Mouse (Mus musculus) erythroblast, embryonic 14.5 days (primary cell): ENCODE measurements around the gene Fam83g. TPM values are rescaled to one million over a fixed set of nuclear protein-coding genes. Genes with fewer than 3 reads are reported as not detected.

ENCODE experiments used
- H3K27me3 ChIP-seq: 2 replicates; pipeline ENCODE4 v1.6.1; 2012; ENCODE audit warnings: inconsistent platforms; ENCODE audit not compliant: control insufficient read depth
- H3K36me3 ChIP-seq: 2 replicates; pipeline ENCODE4 v1.6.1; 2012; ENCODE audit warnings: mild to moderate bottlenecking, inconsistent platforms; ENCODE audit not compliant: control insufficient read depth
- H3K4me1 ChIP-seq: 2 replicates; pipeline ENCODE4 v1.6.1; 2012; ENCODE audit warnings: inconsistent platforms; ENCODE audit not compliant: control insufficient read depth
- H3K4me3 ChIP-seq: replicated peaks from 2 replicates; pipeline ENCODE3; 2012; ENCODE audit warnings: moderate library complexity, mild to moderate bottlenecking, inconsistent platforms
- H3K9me3 ChIP-seq: 2 replicates; pipeline ENCODE4 v1.6.1; 2012; ENCODE audit warnings: low read length, inconsistent platforms, mixed read lengths; ENCODE audit not compliant: control insufficient read depth
- GATA1 ChIP-seq: IDR thresholded peaks from 2 replicates; pipeline ENCODE4 v1.6.1; 2012; ENCODE audit warnings: low read length, inconsistent platforms, mixed read lengths
- TAL1 ChIP-seq: IDR thresholded peaks from 3 replicates; pipeline ENCODE4 v1.6.1; 2012; ENCODE audit warnings: low read length, inconsistent platforms, mixed read lengths
- polyA plus RNA-seq: library from polyadenylated mRNA; stranded (reverse); fragments of >175 nt; gene quantifications from 2 replicates; pipeline ENCODE4 v1.2.3, GENCODE M21; 2012

Gene Fam83g
- polyA plus RNA-seq, 1 experiment: 1.7 TPM

GRCm38 (mm10) chr11:61679091-61679866, 4.6 kb upstream of the Fam83g start:
- TF ChIP-seq GATA1: no peak
- TF ChIP-seq TAL1: no peak
- no peaks in the 10 kb centered on the region for H3K9me3 ChIP-seq
- no peaks in the 10 kb centered on the region for H3K36me3 ChIP-seq
- peaks cover 16% of the 10 kb centered on the region for H3K4me1 ChIP-seq
- H3K4me3 ChIP-seq: no peak overlapping the region
- H3K27me3 ChIP-seq: peaks cover 20% of the 10 kb centered on the region

- Histone ChIP-seq H3K4me3 (peak overlapping the region; percentile 77), H3K36me3 (peaks cover 34% of the 10 kb centered on the region), H3K4me1 (peaks cover 70% of the 10 kb centered on the region), H3K9me3 (no peaks in the 10 kb centered on the region), H3K27me3 (peaks cover 22% of the 10 kb centered on the region)
- no peak for TF ChIP-seq TAL1
- TF ChIP-seq GATA1: no peak
These were observed 1.3 kb downstream of the Fam83g start for GRCm38 (mm10) chr11:61685119-61685725.

DNA sequence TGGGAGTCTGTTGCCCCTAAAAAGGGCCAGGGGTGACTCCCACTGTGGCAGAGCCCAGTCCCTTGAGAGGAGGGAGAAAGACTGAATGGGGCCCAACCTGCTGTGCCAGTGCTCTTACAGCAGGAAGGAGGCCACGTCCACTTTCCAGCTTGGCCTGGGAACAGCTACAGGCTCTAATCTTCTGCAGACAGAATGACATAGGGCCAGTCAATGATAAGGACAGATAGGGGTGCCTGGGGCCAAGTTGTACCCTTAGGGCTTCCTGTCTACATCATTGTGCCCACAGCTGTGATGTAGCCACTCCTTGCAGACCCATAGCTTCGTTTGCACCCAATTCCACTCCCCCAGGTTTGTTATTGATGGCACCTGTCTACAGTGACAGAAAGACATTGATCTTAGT, 2.2 kb downstream of the Fam83g start:
- Histone ChIP-seq H3K4me3 (peak overlapping the region; percentile 77), H3K36me3 (peaks cover 34% of the 10 kb centered on the region), H3K27me3 (peaks cover 17% of the 10 kb centered on the region), H3K9me3 (no peaks in the 10 kb centered on the region), H3K4me1 (peaks cover 70% of the 10 kb centered on the region)
- peak; percentile 50 for TF ChIP-seq TAL1
- peak; percentile 7; the same call in 1 of the 2 replicates for TF ChIP-seq GATA1

- Histone ChIP-seq H3K4me3 (peak overlapping the region; percentile 77), H3K36me3 (peaks cover 42% of the 10 kb centered on the region), H3K4me1 (peaks cover 70% of the 10 kb centered on the region), H3K9me3 (no peaks in the 10 kb centered on the region), H3K27me3 (peaks cover 16% of the 10 kb centered on the region)
- TF ChIP-seq TAL1 (no peak), GATA1 (no peak)
These were observed 3.1 kb downstream of the Fam83g start for GRCm38 (mm10) chr11:61686906-61687453.

DNA sequence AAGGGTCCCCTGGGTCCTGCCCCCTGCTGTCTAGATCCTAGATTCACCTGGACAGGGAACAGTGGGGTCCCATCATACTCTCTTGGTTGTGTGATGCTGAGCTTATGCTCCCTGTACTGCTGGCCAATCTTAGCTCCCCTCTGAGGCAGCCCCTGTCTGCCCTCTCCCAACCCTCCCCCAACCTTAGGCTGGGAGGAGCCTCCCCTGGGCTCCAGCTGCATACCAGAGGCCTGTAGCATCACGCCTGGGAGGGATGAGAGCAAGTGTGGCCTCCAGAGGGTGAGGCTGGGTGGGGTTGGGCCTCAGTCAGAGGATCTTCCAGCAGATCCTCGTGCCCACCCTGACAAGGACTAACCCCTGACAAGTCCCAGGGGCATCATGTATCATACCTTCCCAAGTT, 3.7 kb downstream of the Fam83g start:
- no peaks in the 10 kb centered on the region for H3K9me3 ChIP-seq
- TF ChIP-seq GATA1 (no peak), TAL1 (no peak)
- peak overlapping the region; percentile 77 for H3K4me3 ChIP-seq
- peaks cover 48% of the 10 kb centered on the region for H3K36me3 ChIP-seq
- H3K27me3 ChIP-seq: peaks cover 16% of the 10 kb centered on the region
- peaks cover 70% of the 10 kb centered on the region for H3K4me1 ChIP-seq

GRCm38 (mm10) chr11:61692996-61693395, 9.1 kb downstream of the Fam83g start:
- TF ChIP-seq TAL1 (no peak), GATA1 (no peak)
- peaks cover 19% of the 10 kb centered on the region for H3K4me1 ChIP-seq
- no peak overlapping the region for H3K4me3 ChIP-seq
- H3K27me3 ChIP-seq: no peaks in the 10 kb centered on the region
- no peaks in the 10 kb centered on the region for H3K9me3 ChIP-seq
- H3K36me3 ChIP-seq: peaks cover 88% of the 10 kb centered on the region

GRCm38 (mm10) chr11:61698852-61699251, 15.0 kb downstream of the Fam83g start:
- no peaks in the 10 kb centered on the region for H3K27me3 ChIP-seq
- H3K9me3 ChIP-seq: no peaks in the 10 kb centered on the region
- H3K4me1 ChIP-seq: no peaks in the 10 kb centered on the region
- H3K4me3 ChIP-seq: no peak overlapping the region
- TF ChIP-seq TAL1: no peak
- TF ChIP-seq GATA1: no peak
- H3K36me3 ChIP-seq: peaks cover 96% of the 10 kb centered on the region

DNA sequence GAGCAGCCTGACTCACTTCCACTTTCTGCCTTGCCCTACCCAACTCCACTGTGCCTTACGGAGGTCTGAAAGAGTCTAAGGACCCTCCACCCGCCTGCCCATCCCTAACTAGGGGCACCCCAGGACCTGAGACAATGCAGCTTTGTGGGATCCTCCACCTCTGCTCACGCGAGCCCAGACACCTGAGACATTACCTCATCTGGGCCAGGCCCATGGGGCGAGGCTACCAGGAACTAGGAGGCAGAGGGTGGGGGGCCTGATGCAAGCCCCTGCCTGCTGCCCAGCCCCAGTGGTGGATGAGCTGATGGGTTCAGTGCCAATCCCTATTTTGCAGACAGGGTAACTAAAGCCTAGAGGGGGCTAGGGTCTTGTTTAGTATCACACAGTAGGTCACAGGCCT, 15.6 kb downstream of the Fam83g start:
- Histone ChIP-seq H3K4me1 (no peaks in the 10 kb centered on the region), H3K9me3 (no peaks in the 10 kb centered on the region), H3K27me3 (no peaks in the 10 kb centered on the region), H3K36me3 (peaks cover 98% of the 10 kb centered on the region), H3K4me3 (no peak overlapping the region)
- TF ChIP-seq GATA1 (no peak), TAL1 (no peak)

DNA sequence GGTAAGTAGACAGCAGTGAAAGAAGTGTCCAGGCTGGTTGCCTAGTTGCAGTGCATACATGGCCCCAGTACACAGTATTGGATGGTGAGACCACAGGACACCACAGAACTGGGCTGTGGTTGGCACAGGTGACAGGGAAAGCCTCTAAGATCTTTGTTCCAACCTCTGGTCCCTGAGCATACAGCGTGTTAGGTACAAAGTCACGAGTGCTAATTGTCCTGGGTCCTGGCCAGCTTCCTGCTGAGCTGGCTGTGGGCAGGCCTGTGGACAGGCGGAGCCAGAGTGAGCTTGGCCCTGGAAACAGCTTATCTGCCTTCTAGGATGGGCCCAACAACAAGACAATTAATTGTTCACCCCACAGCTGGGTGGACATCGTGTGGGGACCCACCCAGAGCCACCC, 16.0 kb downstream of the Fam83g start:
- TF ChIP-seq TAL1 (no peak), GATA1 (no peak)
- H3K36me3 ChIP-seq: peaks cover 97% of the 10 kb centered on the region
- H3K4me1 ChIP-seq: no peaks in the 10 kb centered on the region
- H3K4me3 ChIP-seq: no peak overlapping the region
- H3K27me3 ChIP-seq: no peaks in the 10 kb centered on the region
- H3K9me3 ChIP-seq: no peaks in the 10 kb centered on the region
